Comparison of ENCODE assay signal across 25 mouse cellular contexts in the genomic region with DNA sequence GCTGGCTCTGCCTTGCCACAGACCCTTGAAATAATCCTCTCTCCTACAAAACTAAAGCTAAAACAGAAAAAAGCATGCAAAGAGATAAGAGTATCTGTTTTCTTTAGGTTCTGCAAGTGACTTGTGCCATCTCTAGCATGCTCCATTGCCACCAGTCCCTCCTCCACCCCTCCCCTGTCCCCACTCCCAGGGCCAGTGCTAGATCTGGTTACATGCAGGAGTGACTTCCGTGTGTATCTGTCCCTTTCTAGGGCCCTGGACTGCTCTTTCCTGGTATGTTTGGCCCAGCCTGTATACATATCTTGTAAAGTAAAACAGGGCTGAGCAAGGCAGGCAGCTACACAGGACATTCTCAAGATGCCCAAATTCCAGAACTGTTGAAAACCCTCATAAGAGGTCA.
DNase-seq lines count a peak whose midpoint lies in the region; ATAC-seq and TF ChIP-seq lines count a peak whose summit lies in the region.
"Had no signal": no experiment of that assay in that cellular context is flagged by ENCODE, and none has a peak within 500 bp of the region (broad histone marks: within the 10 kb centered on the region; RNA-seq: fewer than 3 reads in every experiment).

No protein-coding gene starts in this region.

- WGBS in kidney, embryonic 14.5 days, result 17% methylated on average over 1 of the region's 1 CpGs
- WGBS in kidney, adult 2 months, result 26% methylated on average over 1 of the region's 1 CpGs
- 42% methylated on average over 1 of the region's 1 CpGs for WGBS in kidney, postnatal 0 days

- no peak for TF ChIP-seq POLR2A in kidney, adult 2 months (IDR thresholded peaks at IDR 0.05; ENCODE audit: low read depth, low read length)

- no peaks in the 10 kb centered on the region for H3K4me1 ChIP-seq in kidney, embryonic 14.5 days (ENCODE audit: control insufficient read depth, insufficient read depth, low read length)
- no peaks in the 10 kb centered on the region for H3K4me1 ChIP-seq in kidney, adult 2 months (ENCODE audit: control insufficient read depth, insufficient read depth, low read length)
- no peaks in the 10 kb centered on the region for H3K4me1 ChIP-seq in kidney, postnatal 0 days (replicated peaks; ENCODE audit: insufficient read depth, low read length)
- H3K4me1 ChIP-seq: forebrain, embryonic 10.5 days; forebrain, embryonic 13.5 days; hindbrain, embryonic 10.5 days; hindbrain, embryonic 13.5 days had no signal

- no peaks in the 10 kb centered on the region for H3K27me3 ChIP-seq in kidney, embryonic 14.5 days (ENCODE audit: control insufficient read depth, insufficient read depth, low read length)
- H3K27me3 ChIP-seq in kidney, adult 2 months (replicated peaks; ENCODE audit: control insufficient read depth, insufficient read depth, low read length), result no peaks in the 10 kb centered on the region
- no peaks in the 10 kb centered on the region for H3K27me3 ChIP-seq in kidney, postnatal 0 days (ENCODE audit: insufficient read depth, low read length)
- H3K27me3 ChIP-seq: heart, embryonic 12.5 days; heart, embryonic 15.5 days; hindbrain, embryonic 13.5 days had no signal

- no peak for DNase-seq in kidney, adult 2 months
- DNase-seq in kidney, postnatal 0 days (ENCODE audit: low spot score), result peak; percentile 61
- DNase-seq in kidney, adult 18-20 months, result no peak
- DNase-seq in spleen, postnatal 14 days (ENCODE audit: low spot score in 2 of 2), result no peak
- DNase-seq: adrenal gland, adult 2 months; adrenal gland, postnatal 14 days; B cell, adult 2 months; cerebellum, adult 11 months; cerebellum, adult 2 months; cerebellum, adult 9-11 months; cerebellum, postnatal 36 days; gastrocnemius, postnatal 10 days; gastrocnemius, postnatal 36 days; heart, postnatal 10 days; heart, postnatal 36 days had no signal

- no peaks in the 10 kb centered on the region for H3K36me3 ChIP-seq in kidney, embryonic 14.5 days (ENCODE audit: control insufficient read depth, insufficient read depth, low read length)
- no peaks in the 10 kb centered on the region for H3K36me3 ChIP-seq in kidney, adult 2 months (ENCODE audit: control insufficient read depth, insufficient read depth, low read length)
- no peaks in the 10 kb centered on the region for H3K36me3 ChIP-seq in kidney, postnatal 0 days (ENCODE audit: insufficient read depth, low read length)
- H3K36me3 ChIP-seq: forebrain, embryonic 10.5 days; heart, embryonic 12.5 days; heart, embryonic 15.5 days; hindbrain, embryonic 10.5 days; hindbrain, embryonic 13.5 days had no signal

- no peaks in the 10 kb centered on the region for H3K9me3 ChIP-seq in kidney, embryonic 14.5 days (ENCODE audit: control insufficient read depth, low read length)
- H3K9me3 ChIP-seq in kidney, postnatal 0 days (replicated peaks; ENCODE audit: low read length), result no peaks in the 10 kb centered on the region
- H3K9me3 ChIP-seq: forebrain, embryonic 10.5 days; forebrain, embryonic 13.5 days; heart, embryonic 15.5 days; hindbrain, embryonic 10.5 days; hindbrain, embryonic 13.5 days had no signal

- no peak overlapping the region for H3K4me3 ChIP-seq in kidney, embryonic 14.5 days (ENCODE audit: low read length)
- H3K4me3 ChIP-seq in kidney, adult 2 months (ENCODE audit: insufficient read depth, low read depth, low read length), result no peak overlapping the region
- H3K4me3 ChIP-seq in kidney, postnatal 0 days (replicated peaks; ENCODE audit: low read depth, low read length), result no peak overlapping the region
- H3K4me3 ChIP-seq: forebrain, embryonic 10.5 days; forebrain, embryonic 13.5 days; heart, embryonic 12.5 days; heart, embryonic 15.5 days; hindbrain, embryonic 10.5 days; hindbrain, embryonic 13.5 days had no signal

- no peak overlapping the region for H3K9ac ChIP-seq in kidney, embryonic 14.5 days (ENCODE audit: low read depth, low read length)
- no peak overlapping the region for H3K9ac ChIP-seq in kidney, postnatal 0 days (ENCODE audit: low read depth, low read length)
- H3K9ac ChIP-seq: forebrain, embryonic 13.5 days; heart, embryonic 12.5 days; heart, embryonic 15.5 days; hindbrain, embryonic 13.5 days had no signal

- no peak overlapping the region for H3K27ac ChIP-seq in kidney, embryonic 14.5 days (ENCODE audit: low read depth, low read length)
- H3K27ac ChIP-seq in kidney, adult 2 months (ENCODE audit: insufficient read depth, low read depth, low read length), result no peak overlapping the region
- no peak overlapping the region for H3K27ac ChIP-seq in kidney, postnatal 0 days
- H3K27ac ChIP-seq: forebrain, embryonic 10.5 days; forebrain, embryonic 13.5 days; heart, embryonic 15.5 days; hindbrain, embryonic 10.5 days; hindbrain, embryonic 13.5 days had no signal

- no peak overlapping the region for H3K4me2 ChIP-seq in kidney, embryonic 14.5 days (replicated peaks; ENCODE audit: low read depth, low read length)
- no peak overlapping the region for H3K4me2 ChIP-seq in kidney, postnatal 0 days (ENCODE audit: low read length)
- H3K4me2 ChIP-seq: forebrain, embryonic 13.5 days; heart, embryonic 12.5 days; heart, embryonic 15.5 days; hindbrain, embryonic 13.5 days had no signal

- ATAC-seq in kidney, embryonic 14.5 days (ENCODE audit: low FRiP score, low TSS enrichment), result peak; percentile 82; the same call in 1 of the 2 replicates
- ATAC-seq in kidney, postnatal 0 days (replicated peaks; ENCODE audit: low FRiP score, low read depth), result no peak
- 0 out of 2 replicates have a peak, but pooled peaks have one; percentile 4 for ATAC-seq in common myeloid progenitor, adult 5-6 weeks (replicated peaks; ENCODE audit: low read depth, poor library complexity, severe bottlenecking)
- ATAC-seq: forebrain, embryonic 13.5 days; forebrain, embryonic 16.5 days; hindbrain, embryonic 16.5 days had no signal

- no peak for TF ChIP-seq CTCF in kidney, adult 2 months (conservative IDR thresholded peaks at IDR 0.05; ENCODE audit: insufficient read depth, insufficient read length, low read depth, low read length)
- TF ChIP-seq CTCF in kidney, postnatal 0 days (IDR thresholded peaks at IDR 0.05; ENCODE audit: low read depth), result no peak
